Mouse (Mus musculus) cerebellum, adult 18-20 months (tissue): Measurements from ENCODE around the gene Prpf19.

Experiments used
- DNase-seq, 2 experiments: peaks; one replicate each; pipeline ENCODE4 v3.0.0; 2021

The Prpf19 gene

GRCm38 (mm10) chr19:10940097-10940800, 45.2 kb downstream of the Prpf19 start:
- peak; percentile 86 to 90 for DNase-seq

- DNase-seq: peak in 1 of 2 experiments; percentile 16
Measured at GRCm38 (mm10) chr19:10940801-10941457, 45.9 kb downstream of the Prpf19 start.

- no peak for DNase-seq
Measured at GRCm38 (mm10) chr19:10943955-10944354, 48.9 kb downstream of the Prpf19 start.

- DNase-seq: no peak
Measured at GRCm38 (mm10) chr19:10946506-10946905, 51.5 kb downstream of the Prpf19 start.

GRCm38 (mm10) chr19:10947219-10947618, 52.2 kb downstream of the Prpf19 start:
- DNase-seq: no peak

GRCm38 (mm10) chr19:10948416-10948815, 53.4 kb downstream of the Prpf19 start:
- peak; percentile 16 to 27 for DNase-seq

- peak; percentile 96 to 99 for DNase-seq
Measured at GRCm38 (mm10) chr19:10949112-10949511, 54.1 kb downstream of the Prpf19 start, which contains the start of gene Ccdc86. TSS of gene Ccdc86 (minus strand) at chr19:10949266.

- no peak for DNase-seq
Measured at GRCm38 (mm10) chr19:10949558-10949957, 54.5 kb downstream of the Prpf19 start.

- no peak for DNase-seq
Measured at GRCm38 (mm10) chr19:10952021-10952939, 57.2 kb downstream of the Prpf19 start.
